Mouse (Mus musculus): ENCODE data around the gene Prss30.

The Prss30 gene

DNA sequence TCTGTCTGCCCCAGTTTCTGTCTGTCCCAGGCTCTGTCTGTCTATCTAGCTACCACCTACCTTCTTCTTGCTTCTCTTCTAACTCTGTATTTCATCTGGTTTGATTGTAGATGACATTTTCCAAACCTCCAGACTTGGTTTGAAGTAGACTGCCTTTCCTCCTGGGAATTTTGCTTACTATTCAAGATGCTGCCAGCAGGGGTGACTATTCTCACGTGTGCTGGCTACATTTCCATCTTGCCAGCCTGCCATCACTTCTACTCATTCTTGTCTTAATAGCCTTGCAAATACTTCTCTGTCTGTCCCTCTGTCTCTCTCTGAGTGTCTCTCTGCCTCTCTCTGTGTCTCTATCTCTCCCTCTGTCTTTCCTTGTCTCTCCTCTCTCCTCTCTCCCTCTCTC, 15.1 kb upstream of the Prss30 start:
- no peak for TF ChIP-seq GATA4 (IDR thresholded peaks at IDR 0.05; ENCODE audit: insufficient replicate concordance, low read length)

DNA sequence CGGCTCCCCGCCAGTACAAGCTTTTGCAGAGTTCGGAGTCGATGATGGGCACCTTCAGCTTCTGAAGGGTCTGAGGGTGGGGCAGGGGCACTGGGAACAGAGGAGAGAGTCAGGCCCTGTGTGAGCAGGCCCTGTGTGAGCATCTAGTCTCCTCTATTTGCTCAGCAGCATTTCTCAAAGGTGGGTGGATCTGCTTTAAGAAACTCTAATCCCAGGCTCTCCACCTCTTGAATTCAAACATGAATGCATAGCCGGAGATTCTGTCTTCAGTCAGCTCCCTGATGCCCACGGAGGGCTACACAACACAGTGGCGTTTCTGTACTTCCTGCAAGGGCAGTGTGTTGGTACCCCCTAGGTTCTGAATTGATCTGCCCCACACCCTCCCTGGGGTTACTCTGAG, 14.3 kb upstream of the Prss30 start:
- TF ChIP-seq GATA4 (IDR thresholded peaks at IDR 0.05; ENCODE audit: insufficient replicate concordance, low read length) = no peak

DNA sequence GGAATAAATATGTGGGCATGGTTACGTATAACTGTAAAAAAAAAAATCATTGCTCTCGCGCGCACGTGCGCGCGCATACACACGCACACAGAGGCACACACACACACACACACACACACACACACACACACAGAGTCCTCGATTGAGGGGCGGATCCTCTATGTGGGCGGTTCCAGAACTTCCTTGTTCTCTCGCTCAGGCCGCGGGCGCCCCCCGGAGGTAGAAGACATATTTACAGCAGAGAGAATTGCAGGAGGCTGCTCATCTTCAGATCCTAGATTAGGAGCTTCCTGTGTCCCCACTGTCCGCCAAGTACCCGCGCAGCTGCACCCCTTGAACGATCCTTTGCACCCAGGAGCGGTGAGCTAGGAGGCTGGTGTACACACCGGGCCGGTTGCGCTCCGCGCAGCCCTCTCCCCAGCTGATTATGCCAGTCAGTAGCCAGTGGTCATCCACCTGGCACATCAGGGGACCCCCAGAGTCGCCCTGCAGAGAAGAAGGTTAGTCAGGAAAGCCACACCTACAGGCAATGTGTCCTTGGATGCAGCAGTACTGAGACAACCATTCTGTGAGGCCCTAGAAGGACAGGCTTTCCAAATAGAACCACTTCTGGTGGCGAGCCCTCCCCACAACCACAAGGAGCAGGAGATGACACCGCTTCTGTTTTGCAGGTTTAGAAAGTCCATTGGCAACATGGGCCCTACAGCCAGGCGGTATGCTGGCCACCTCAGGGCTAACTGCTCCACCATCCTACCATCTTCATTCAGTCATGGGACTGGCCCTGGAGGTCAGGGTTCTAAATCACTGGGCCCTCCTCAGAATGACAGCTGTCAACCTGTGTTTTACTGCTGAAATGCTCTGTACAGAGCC, 13.4 kb upstream of the Prss30 start:
- TF ChIP-seq GATA4 (IDR thresholded peaks at IDR 0.05; ENCODE audit: insufficient replicate concordance, low read length) = no peak

DNA sequence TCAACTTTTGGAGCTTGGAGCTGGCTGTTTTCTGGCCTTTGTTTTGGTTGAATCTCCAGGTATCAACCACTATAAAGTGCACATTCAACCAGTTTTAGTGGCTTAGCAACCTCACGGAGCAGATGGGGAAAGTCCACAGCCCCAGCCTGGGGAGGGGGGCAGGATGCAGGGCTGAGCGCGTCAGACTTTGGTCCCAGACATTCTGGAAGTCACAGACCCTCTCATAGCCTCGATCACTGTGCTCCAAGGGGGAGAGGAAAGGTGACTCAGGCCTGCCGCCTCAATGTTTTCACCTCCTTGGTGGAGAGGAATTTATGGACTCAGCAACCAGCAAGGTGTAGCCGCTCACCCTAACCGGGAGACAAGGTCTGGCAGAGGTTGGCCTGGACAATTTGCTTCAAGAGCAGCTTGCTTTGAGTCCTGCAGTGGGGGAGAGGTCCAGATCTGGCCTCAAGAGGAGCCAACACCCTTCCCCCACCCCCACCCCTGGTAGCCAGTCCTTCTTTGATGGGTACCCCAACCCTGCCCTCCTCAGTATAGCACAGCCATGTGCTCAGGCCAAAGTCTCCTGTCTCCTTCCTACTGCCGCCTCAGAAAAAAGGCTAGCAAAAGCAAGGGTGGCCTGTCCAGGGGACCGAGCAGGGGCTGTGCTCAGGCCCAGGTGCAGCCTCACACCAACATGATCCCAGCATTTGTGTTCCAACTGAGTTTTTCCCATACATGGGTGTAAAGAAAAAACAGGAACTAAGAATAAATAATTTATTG, 12.6 kb upstream of the Prss30 start:
- TF ChIP-seq GATA4 (IDR thresholded peaks at IDR 0.05; ENCODE audit: insufficient replicate concordance, low read length) = no peak

DNA sequence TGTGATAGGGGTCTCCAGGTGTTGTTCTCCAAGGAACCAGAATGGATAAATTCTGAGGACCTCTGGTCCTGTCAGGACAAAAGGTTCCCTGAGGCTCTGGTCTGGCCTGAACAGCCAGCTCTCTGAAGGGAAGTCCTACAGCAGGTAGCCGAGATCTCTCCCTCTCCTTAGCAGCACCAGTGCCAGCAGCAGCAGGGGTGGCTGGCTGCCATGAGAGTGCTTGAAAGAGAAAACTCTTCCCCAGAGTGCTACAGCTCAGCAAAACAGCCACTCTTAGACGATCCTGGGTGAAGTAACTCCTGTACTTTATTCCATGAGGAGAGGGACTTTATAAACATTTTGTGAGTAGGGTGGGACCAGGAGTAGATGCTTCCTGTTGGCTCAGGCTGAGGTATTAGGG, 9.4 kb upstream of the Prss30 start:
- no peak for TF ChIP-seq GATA4 (IDR thresholded peaks at IDR 0.05; ENCODE audit: insufficient replicate concordance, low read length)

DNA sequence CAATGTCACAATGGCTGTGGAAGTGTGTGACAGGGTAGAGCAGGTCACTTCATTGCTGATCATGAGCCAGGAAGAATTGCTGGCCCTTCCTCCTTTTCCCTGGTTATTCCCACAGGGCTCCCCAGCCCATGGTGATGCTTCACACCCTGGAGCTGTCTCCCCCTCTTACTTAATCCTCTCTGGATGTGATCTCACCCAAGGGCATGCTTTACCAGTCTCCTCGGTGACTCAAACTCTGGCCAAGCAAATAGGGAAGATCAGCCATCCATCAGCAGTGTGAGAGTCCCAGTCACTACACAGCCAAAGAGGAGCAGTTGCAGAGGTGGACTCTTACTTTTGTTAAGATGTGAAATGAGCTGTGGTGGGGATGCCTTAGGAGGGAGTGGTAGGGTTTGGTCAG, 4.6 kb upstream of the Prss30 start:
- no peak for TF ChIP-seq GATA4 (IDR thresholded peaks at IDR 0.05; ENCODE audit: insufficient replicate concordance, low read length)

DNA sequence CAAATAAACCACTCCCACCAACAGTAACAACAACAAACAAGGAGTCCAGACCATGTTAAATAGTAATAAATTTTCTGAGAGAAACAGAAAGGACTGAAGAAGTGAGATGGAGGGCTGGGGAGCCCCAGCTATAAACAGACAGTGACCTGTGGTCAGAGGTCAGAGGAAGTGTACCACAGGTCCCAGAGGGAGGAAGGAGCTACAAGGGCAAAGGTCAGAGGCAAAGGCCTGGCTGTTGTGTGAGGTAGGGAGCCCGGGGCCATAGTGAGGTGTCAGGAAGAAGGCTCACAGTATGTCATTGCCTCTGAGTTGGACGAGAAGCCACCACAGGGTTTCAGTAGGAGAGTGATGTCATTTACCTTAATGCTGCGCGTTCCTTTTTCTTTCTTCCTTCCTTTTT, 2.5 kb upstream of the Prss30 start:
- TF ChIP-seq GATA4 (IDR thresholded peaks at IDR 0.05; ENCODE audit: insufficient replicate concordance, low read length) = no peak

DNA sequence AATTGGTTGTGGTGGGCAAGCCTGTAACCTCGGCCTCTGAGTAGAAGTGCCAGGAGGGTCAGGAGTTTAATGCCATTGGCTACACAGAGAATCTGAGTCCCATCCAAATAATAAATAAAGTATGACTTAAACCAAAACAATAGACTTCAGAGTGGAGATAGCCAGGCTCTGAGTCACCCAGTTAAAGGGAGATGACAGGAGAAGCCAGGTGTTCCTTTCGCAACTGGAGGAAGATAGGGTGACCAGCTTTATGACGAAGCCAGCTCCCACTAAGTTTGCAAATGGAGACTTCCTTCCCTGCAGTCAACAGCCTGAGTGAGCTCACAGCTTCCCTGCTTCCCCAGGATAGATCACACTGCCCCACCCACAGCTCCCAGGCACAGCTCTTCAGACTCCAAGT, 895 bp downstream of the Prss30 start:
- TF ChIP-seq GATA4 (IDR thresholded peaks at IDR 0.05; ENCODE audit: insufficient replicate concordance, low read length) = no peak

DNA sequence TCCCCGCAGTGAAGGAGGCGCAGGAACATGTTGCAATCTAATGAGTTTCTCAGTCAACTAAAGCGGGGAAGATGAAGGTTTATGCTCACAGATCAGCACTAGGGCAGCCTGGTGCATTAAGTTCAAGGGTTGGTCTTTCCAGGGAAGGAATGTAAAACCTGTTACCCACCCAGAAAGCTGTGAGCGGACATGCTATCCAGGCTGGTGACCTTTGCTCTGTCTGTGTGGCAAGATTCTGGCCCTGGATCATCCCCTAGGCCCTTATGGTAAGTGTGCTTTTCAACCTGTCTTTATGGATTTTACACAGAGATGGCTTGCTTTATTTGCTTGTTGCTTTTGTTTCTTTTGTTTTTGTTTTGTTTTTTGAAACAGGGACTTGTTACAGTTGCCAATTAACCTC, 3.7 kb downstream of the Prss30 start:
- TF ChIP-seq GATA4 (IDR thresholded peaks at IDR 0.05; ENCODE audit: insufficient replicate concordance, low read length) = no peak

DNA sequence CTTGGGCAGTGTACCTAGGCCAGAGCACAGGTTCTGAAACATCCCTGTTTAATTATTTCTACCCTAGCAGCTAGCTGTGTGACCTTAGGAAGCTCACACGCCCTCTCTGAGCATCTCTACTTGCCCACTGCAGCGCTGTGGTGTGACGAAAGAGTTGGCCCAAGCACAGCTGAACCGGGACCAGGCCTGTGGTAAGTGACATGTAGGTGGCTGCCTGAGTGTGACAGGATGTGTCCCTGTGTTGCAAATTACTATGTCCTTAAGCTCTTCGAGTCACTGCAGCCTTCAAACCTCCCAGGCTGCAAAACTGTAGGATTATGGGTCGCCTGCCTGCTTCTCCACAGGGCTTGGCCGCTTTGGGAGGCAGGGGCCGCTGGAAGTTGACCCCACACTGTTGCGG, 9.1 kb downstream of the Prss30 start:
- TF ChIP-seq GATA4 (IDR thresholded peaks at IDR 0.05; ENCODE audit: insufficient replicate concordance, low read length) = no peak

DNA sequence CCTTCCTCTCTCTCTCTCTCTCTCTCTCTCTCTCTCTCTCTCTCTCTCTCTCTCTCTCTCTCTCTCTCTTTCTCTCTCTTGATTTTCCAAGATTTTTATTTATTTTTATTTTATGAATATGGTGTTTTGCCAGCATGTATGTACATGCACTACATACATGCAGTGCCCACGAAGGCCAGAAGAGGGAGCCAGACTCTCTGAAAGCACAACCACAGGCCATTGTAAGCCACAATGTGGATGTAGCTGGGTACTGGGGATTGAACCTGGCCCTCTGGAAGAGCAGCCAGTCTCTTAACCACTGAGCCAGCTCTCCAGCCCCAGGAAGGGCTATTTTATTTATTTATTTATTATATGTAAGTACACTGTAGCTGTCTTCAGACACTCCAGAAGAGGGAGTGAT, 11.1 kb downstream of the Prss30 start:
- TF ChIP-seq GATA4 (IDR thresholded peaks at IDR 0.05; ENCODE audit: insufficient replicate concordance, low read length) = no peak

DNA sequence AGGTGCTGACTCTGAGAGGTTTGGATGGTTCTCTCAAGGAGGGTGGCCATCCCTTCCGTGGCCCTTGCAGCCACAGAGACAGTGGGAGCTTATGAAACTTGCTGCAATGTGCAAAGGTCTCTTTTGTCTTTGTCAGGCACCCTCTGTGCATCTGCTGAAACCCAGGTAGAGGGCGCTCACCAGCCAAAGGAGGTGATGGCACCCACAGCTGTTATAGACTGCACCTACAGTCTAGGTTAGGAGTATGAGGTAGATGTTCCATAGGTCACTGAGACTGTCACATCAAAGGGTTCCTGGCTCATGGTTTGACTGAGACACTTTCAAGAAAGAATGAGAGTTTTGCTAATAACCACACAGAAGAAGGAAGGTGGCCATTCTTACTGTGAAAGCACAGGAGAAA, 11.6 kb downstream of the Prss30 start:
- TF ChIP-seq GATA4 (IDR thresholded peaks at IDR 0.05; ENCODE audit: insufficient replicate concordance, low read length) = no peak

DNA sequence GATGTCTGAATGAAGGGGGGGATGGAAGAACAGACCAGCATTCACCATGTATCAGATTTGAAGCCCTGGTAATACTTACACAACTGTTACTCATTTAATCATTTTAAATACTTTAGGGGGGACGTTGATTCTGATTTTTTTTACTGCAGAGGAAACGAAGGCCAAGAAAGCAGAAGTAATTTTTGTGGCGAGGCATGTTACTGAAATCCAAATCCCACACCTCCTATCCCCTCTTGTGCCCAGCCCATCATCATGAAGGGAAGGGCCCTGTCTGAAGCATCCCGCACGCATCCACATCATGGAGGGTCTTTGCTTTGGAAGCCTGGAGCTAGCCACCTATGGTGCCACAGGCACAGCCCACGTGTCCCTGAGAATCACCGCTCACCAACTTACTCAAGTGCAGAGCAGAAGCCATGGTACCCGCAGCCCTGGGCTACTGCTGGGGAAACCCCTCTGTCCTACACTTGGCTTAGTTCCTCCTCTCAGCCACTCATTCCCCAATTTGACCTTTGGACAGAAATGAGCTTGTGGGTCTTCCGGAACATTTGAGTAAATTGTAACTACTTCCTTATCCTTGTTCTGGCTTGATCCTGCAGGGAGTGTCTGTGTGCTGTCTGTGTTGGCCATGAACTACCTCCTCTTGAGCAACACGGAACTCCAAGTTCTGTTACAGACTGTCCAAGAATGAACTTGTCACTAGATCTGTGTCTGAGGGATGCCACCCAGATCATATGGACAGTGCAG, 13.5 kb downstream of the Prss30 start:
- TF ChIP-seq GATA4 (IDR thresholded peaks at IDR 0.05; ENCODE audit: insufficient replicate concordance, low read length) = no peak

DNA sequence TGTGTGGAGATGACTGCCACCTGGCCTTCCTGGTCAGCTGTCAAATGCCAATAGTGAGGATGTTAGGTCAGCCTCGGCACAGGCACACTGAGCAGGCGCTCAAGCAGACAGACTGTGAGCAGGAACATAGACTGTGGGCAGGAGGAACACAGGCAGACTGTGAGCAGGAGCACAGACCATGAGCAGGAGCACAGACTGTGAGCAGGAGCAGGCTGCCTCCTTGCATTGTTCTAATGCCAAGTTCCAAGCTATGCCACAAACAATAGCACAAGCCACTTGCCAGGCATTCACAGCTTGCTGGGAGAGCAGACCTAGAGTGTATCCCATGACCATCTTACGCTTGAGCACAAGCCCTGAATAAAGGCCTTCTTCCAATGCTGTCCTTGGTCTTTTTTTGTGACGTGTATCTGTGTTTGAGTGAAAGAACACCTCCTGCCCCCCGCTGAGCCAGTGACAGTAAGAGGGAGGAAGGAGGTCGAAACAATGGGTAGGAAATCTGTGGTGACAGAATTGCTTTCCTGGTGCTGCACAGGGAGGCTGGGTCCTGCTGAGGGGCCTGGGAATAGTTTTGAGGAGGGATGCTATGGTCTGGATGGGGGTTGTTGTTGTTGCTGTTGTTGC, 14.5 kb downstream of the Prss30 start:
- TF ChIP-seq GATA4 (IDR thresholded peaks at IDR 0.05; ENCODE audit: insufficient replicate concordance, low read length) = no peak

DNA sequence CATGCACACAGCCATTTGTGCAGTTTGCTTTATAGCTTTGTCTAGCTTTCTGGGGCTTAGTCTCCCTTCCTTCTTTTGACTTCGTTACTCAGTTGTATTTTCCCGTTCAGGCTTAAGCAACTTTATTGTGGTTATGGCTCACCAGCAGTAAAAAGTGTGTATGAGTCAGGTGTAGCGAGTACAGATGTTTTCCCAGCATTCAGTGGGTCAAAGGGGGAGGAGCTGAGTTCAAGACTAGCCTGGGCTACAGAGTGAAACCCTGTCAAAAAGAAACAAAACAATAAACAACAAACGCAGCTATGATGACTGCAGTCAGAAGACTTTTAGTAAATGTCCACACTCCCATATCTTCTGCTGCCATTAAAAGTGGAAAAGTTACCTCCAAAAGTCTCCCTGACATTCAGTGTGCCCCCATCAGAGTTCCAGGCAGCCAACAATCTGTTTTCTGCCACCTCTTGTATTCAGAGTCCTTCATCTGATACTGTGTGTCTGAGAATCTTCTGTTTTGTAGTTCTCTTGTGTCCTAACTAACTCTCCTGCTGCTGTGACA, 18.7 kb downstream of the Prss30 start:
- TF ChIP-seq GATA4 (IDR thresholded peaks at IDR 0.05; ENCODE audit: insufficient replicate concordance, low read length) = no peak
